Mouse (Mus musculus) kidney, postnatal 25 days (tissue): ENCODE measurements around the gene Thra.

ENCODE experiments used
- DNase-seq, 2 experiments: peaks; one replicate each; pipeline ENCODE4 v3.0.0; 2021; ENCODE audit warnings: mixed read lengths in 2 of 2

Thra gene

DNA sequence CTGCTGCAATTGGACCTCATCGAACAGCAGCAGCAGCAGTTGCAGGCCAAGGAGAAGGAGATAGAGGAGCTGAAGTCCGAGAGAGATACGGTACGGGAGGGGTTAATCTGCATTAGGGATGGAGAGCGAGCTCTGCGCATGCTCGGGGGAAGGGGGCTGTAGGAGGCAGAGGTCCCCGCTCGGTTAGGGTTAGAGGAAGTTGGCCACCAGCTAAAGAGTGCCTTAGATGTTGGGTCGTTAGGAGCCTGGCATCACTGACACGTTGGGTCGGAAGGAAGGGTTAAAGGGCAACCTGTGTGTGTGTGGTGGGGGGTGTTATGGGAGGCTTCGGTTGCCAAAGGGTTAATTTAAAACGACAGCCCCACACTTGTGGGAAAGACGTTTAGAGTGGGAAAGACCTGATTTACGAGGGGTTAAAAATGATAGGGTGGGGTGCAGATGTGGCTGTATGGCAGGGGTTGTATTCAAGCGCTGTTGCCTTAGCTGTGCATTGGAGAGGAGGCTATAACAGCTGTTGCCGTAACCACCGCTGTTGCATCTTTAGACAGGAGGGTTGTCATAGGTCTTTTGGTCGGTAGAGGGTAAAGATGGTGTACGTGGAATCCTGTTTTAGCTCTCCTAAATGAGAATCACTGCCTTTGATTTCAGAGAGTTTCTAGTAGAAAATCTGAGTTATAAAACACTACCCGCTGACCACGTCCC, 56.2 kb downstream of the Thra start:
- DNase-seq: peak; percentile 64 to 73

DNA sequence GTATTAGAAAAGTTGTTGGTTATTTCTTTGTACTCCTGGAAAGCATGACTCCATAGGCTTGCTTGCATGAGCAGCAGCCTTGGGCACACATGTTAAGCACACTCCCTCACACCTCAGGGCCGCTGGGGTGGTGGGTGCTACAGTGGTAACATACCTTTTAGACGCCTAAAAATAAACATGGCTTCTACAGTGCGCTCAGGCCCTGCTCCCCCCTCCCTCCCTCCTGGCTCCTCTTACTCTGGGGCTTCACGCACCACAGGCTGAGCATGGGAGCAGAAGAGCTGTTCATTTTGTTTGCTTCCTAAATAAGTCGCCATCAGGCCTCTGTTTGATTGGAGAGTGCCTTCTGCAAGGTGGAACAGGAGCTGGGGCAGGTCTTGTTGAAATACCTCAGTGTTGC, 56.9 kb downstream of the Thra start:
- DNase-seq: peak in 1 of 2 experiments; percentile 53

DNA sequence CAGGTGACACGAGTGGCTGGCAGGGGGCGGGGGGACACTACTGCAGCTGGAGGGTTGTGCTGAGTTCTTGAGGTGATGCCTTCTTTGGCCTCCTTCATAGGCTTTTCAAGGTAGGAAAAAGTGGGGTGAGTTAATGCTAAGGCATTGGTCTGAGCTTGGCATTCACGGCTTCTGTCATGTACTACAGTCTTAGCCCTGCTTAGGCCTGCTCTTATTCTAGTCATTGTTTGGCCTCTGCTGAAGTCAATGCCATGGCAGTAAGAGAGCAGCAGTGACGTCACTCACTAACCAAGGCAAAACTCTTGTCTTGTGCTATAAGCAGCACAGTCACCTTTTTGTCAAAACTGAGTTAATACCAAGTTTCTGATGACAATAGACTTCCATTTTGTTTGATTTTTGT, 57.5 kb downstream of the Thra start:
- peak in 1 of 2 experiments; percentile 22 for DNase-seq

DNA sequence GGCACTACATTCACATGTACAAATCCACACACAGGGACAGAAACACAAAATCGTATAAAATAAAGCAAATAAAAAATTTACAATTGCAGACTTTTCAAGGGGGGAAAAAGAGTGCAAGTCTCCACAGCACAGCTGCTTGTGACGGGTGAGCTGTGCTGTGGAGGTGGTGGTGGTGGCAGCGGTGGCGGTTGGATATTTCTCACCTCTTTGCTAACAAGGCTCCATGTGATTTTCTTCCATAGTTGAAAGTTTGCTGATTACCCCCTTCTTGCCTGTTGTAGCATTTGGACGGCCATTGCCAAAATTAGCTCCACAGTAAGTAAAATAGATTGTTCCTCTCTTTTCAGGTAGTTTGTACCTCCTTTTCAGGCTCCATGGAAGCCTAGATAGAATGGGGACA, 64.2 kb downstream of the Thra start, which contains the start of gene Casc3:
Gene Casc3 (plus strand): TSS at position 301 of the 400 bp plus-strand sequence.
- no peak for DNase-seq

DNA sequence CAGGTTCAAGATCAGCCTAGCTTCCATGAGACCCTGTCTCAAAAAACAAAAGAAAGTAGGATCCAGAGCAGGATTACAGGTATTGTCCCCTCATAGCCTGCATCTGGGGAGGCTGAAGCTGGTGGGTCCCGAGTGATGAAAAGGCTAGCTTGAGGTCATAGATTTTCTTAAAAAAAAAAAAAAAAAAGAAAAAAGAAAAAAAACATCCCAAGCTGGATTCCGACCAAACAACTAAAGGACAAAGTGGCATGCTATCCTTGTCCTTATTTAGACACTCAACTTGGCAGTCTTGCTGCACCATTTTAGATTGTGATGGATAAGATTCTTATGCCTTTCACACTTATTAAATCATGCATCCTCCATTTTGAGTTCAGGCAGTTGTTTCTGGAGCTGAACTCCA, 68.0 kb downstream of the Thra start:
- DNase-seq: no peak

DNA sequence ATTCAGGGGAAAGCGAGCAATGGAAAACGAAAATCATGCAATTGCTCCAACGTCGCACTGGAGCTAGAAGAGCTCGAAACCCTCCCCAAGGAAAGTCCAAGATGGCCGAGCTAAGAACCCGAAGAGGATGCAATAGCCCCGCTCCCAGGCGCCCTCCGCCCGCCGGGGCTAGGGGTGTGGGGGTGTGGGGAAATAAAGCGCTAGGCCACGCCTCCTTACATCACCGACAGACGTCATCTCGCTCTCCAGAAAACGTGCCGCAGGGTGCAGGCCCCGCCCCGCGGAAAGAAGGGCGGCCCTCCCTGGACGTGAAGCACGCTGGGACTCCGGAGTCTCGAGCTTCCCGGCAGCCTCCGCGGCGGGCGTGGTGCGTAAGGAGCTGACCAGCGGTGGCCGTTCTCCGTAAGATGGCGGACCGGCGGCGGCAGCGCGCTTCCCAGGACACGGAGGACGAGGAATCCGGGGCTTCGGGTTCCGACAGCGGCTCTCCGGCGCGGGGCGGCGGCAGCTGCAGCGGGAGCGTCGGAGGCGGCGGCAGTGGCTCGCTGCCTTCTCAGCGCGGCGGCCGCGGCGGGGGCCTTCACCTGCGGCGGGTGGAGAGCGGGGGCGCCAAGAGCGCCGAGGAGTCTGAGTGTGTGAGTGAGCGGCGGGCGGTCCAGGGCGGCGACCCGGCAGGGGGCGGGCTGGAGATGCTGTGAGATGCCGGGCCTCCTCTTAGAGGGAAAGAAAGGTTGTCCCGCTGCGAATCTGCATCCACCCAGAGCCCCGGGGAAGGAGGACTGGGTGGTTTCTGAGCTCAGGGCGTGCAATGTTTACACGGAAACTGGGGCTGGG, 69.2 kb downstream of the Thra start:
- DNase-seq: peak; percentile 99 to 100

DNA sequence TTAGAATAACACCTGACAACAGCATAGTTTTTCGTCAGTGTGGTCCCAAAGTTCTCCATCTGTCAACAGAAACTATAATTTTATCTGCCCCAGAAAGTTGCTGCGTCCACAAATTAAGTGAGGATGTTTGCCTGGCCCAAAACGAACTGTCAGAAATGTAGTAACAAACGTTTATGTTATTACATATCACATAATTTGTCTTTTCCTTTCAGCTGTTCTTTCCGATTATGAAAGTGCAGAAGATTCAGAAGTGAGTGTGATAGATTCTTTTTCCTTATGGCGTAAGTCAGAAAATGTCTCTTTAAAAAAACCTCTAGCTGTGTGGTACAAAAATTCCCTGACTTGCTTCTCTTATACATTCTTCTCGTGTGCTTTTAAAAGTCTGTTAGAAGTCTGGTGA, 70.2 kb downstream of the Thra start:
- DNase-seq: no peak

DNA sequence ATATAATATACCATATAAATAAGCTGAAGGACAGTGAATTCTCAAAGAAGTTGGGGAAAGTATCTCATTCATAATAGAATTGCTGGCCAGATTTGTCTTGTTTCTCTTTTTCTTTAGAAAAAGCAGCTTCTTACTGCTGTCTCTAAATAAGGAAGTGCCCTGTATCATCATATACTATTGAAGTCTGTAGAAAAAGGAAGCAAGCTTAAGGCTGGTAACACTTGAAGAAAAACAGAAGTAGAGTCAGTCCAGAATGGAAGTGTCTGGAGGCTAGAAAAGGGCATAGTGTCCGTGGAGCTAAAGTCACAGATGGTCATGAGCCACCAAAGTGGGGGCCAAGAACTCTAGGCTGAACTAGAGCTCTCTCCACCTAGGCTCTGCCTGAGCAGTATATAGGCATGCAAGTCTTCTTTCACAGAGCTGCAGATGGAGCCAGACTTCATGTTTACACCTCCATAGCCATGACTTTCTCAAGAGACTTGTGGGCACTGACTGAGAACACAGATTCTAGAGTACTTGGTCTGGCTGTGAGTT, 76.3 kb downstream of the Thra start:
- no peak for DNase-seq
